Mouse (Mus musculus): Measurements from ENCODE around the gene 4921524J17Rik. TPM values are rescaled to one million over a fixed set of nuclear protein-coding genes. Genes with fewer than 3 reads are reported as not detected.

The 4921524J17Rik gene
- polyA plus RNA-seq, 1 experiment from 2014 or later = 63.7 TPM

DNA sequence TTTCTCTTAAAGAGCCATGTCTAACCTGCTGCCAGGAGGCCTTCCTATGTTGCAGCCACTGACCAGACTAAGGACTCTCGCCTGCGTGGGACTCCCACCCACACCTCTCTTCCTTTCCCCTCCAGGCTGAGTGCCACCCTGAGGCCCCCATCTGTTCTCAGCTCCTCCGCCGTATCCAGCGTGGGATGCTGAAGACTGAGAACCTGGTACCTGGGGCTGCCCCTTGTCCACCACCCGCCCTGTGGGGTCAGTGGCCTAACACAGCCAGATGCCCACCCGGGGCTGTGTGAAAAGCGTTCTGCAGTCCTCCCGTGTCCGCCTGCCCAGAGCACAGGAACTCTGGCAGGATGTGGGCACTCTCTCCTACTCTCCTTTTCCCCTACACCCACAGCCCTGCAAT lies 26.7 kb downstream of the 4921524J17Rik start:
- 58% methylated on average over 10 of the region's 10 CpGs for WGBS
- no peak overlapping the region for H3K4me3 ChIP-seq
- H3K27me3 ChIP-seq = no peaks in the 10 kb centered on the region
- ATAC-seq (replicated peaks; ENCODE audit: insufficient number of reproducible peaks, insufficient read depth, low FRiP score, low read depth) = no peak
- H3K9me3 ChIP-seq (replicated peaks) = no peaks in the 10 kb centered on the region
- H3K36me3 ChIP-seq = peaks cover 2% of the 10 kb centered on the region; the same call in 1 of the 2 replicates
- 0 out of 2 replicates have a peak overlapping the region, but pooled peaks have one; percentile 2 for H3K27ac ChIP-seq
- H3K9ac ChIP-seq = no peak overlapping the region
- H3K4me2 ChIP-seq = no peak overlapping the region
- H3K4me1 ChIP-seq (replicated peaks) = peaks cover 14% of the 10 kb centered on the region

DNA sequence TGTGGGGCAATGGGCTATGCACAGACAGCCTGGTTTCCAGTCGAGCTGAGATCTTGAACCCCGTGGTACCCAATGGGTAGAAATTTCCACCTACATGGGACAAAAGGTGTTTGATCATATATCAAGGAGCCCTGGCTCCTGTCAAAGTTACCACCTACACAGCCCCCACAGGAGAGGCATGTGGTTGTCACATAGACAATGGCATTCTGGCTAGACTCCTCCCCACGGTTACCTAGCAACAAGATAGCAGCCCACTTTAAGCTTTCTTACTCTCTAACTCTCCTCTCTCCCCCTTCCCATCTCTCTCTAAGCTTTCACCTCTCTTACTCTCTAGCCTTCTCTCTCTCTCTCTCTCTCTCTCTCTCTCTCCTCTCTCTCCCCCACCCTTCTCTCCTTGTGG lies 27.2 kb downstream of the 4921524J17Rik start:
- Histone ChIP-seq H3K27me3 (no peaks in the 10 kb centered on the region), H3K4me1 (replicated peaks) (peaks cover 14% of the 10 kb centered on the region), H3K4me3 (no peak overlapping the region), H3K27ac (0 out of 2 replicates have a peak overlapping the region, but pooled peaks have one; percentile 2), H3K9me3 (replicated peaks) (no peaks in the 10 kb centered on the region), H3K9ac (no peak overlapping the region), H3K4me2 (no peak overlapping the region), H3K36me3 (no peaks in the 10 kb centered on the region; the same call in 1 of the 2 replicates)
- WGBS = 26% methylated on average over 3 of the region's 3 CpGs
- ATAC-seq (replicated peaks; ENCODE audit: insufficient number of reproducible peaks, insufficient read depth, low FRiP score, low read depth) = 0 out of 2 replicates have a peak, but pooled peaks have one; percentile 64

DNA sequence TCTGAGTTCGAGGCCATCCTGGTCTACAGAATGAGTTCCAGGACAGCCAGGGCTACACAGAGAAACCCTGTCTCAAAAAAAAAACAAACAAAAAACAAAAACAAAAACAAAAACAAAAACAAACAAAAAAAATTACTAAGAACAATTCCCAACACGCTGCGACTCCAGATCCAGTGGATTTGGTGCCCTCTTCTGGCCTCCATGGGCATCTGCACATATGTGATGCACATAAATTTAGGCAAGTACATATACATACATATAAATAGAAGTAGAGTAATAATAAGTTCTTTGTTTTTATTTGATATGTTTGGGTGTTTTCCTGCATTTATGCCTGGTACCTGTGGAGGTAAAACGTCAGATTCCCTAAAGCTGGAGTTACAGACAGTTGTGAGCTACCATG lies 34.1 kb downstream of the 4921524J17Rik start:
- Histone ChIP-seq H3K4me2 (no peak overlapping the region), H3K4me3 (no peak overlapping the region), H3K27me3 (no peaks in the 10 kb centered on the region), H3K9ac (no peak overlapping the region), H3K27ac (no peak overlapping the region), H3K4me1 (replicated peaks) (peaks cover 30% of the 10 kb centered on the region), H3K9me3 (replicated peaks) (no peaks in the 10 kb centered on the region), H3K36me3 (no peaks in the 10 kb centered on the region)
- no peak for ATAC-seq (replicated peaks; ENCODE audit: insufficient number of reproducible peaks, insufficient read depth, low FRiP score, low read depth)
- WGBS = 89% methylated on average over 4 of the region's 4 CpGs

DNA sequence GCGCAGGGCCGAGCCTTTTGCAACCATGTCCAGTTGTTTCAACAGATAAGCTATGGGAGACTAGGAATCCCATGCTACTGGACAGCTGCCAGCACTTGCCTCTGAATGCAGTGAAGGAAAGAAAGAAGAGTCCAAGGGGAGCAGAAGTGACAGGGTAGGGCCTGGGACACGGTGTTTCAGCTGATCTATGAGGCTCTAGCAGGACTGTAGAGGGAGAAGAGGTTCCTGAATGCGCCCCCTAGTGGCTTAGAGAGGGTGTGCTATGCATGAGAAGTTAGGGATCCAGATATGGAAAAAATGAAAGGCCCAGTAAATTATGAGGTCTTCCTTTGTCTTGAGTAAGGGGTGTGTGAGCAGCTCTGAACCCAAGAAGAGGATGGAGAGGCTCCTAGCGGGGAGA lies 35.1 kb downstream of the 4921524J17Rik start:
- no peak overlapping the region for H3K4me2 ChIP-seq
- no peaks in the 10 kb centered on the region for H3K27me3 ChIP-seq
- no peak overlapping the region for H3K27ac ChIP-seq
- no peaks in the 10 kb centered on the region for H3K36me3 ChIP-seq
- no peak overlapping the region for H3K4me3 ChIP-seq
- H3K9me3 ChIP-seq (replicated peaks) = no peaks in the 10 kb centered on the region
- peak; percentile 70; the same call in 1 of the 2 replicates for ATAC-seq (replicated peaks; ENCODE audit: insufficient number of reproducible peaks, insufficient read depth, low FRiP score, low read depth)
- peaks cover 30% of the 10 kb centered on the region for H3K4me1 ChIP-seq (replicated peaks)
- H3K9ac ChIP-seq = no peak overlapping the region
- 32% methylated on average over 5 of the region's 5 CpGs for WGBS

DNA sequence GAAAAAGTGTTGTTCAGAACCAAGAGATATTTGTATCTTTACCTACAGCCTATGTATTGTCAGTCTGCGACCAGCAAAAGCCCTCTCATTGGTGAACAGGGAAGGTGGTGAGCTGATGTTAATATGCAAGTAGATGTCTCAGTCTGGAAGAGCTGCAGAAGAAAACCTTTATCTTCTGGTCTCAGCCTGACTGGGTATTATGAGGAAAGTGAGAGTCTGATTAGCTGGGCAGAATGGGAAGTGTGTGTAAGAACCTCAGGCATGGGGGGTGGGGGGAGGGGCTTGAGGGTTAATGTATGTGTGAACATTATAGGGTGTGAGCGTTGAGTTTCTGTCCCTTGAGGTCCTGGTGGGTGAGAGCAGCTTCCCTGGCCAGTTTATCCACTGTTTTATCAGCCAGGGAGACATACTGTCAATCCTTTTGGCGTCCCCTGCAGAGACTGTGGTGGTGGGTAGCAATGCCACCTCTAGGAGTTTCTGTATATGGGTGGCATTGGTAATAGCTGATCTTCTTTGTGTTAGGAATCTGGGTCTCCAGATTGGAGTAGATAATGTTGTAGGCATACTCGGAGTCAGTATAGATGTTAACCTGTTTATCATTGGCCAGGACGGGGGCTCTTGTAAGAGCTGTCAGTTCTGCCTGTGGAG lies 36.1 kb downstream of the 4921524J17Rik start:
- Histone ChIP-seq H3K4me1 (replicated peaks) (peaks cover 30% of the 10 kb centered on the region), H3K36me3 (no peaks in the 10 kb centered on the region), H3K4me2 (no peak overlapping the region), H3K9ac (no peak overlapping the region), H3K4me3 (no peak overlapping the region), H3K27ac (no peak overlapping the region), H3K9me3 (replicated peaks) (no peaks in the 10 kb centered on the region), H3K27me3 (no peaks in the 10 kb centered on the region)
- no peak for ATAC-seq (replicated peaks; ENCODE audit: insufficient number of reproducible peaks, insufficient read depth, low FRiP score, low read depth)
- WGBS = 70% methylated on average over 5 of the region's 5 CpGs

DNA sequence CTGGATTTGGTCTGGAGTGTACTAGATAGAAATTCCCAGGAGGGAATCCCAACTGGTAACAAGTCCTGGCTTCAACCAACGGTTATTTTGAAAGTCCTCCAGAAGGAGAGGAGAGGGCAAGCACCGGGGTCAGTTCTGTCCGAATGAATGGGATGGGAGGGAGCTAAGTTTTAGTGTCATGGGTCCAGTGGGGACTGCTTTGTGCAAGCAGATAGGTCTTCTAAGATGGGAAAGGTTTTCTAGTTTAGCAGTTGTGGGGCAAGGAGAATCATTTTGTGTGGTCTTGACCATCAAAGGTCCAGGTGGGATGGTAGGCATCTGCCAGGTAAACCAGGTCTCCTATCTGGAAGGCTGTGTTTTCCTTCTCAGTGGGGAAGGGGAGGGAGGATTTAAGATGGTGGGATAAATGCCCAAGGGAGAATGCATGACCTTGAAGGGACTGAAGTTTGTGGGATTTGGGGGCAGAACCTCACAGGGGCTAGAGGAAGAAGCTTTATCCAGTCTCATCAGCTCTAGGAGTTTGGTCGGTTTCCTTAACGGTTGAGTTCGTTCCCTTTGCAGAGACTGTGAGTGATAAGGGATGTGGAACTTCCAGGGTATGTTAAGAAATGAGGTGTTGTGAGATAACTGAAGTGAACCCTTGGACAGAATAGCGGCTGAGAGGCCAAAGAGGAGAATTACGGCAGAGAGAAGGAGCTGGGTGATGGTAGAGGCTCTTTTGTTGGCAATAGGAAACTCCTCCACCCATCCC lies 36.8 kb downstream of the 4921524J17Rik start:
- 49% methylated on average over 8 of the region's 8 CpGs for WGBS
- H3K4me2 ChIP-seq = no peak overlapping the region
- no peak for ATAC-seq (replicated peaks; ENCODE audit: insufficient number of reproducible peaks, insufficient read depth, low FRiP score, low read depth)
- H3K27me3 ChIP-seq = no peaks in the 10 kb centered on the region
- H3K4me1 ChIP-seq (replicated peaks) = peaks cover 30% of the 10 kb centered on the region
- no peaks in the 10 kb centered on the region for H3K36me3 ChIP-seq
- H3K9ac ChIP-seq = no peak overlapping the region
- no peak overlapping the region for H3K4me3 ChIP-seq
- H3K9me3 ChIP-seq (replicated peaks) = no peaks in the 10 kb centered on the region
- no peak overlapping the region for H3K27ac ChIP-seq

DNA sequence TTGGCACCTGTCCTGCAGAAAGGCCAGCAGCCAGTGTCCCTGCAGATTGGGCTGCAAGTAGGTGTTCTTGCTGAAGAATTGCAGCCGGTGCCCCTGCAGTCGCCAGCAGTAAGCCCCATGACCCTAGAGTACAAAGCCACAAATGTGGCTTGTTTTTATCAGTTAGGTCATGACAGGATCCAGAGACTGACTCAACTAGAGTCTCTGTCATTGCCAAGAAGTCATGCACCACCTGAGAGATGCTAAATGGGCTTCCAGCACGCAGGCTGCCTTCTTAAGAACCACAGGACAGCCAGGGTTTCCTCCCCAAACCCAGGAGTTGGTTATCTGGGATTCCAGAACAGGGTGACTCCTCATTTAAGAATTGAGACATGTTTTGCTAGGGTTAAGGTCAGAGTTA lies 37.6 kb downstream of the 4921524J17Rik start:
- H3K9ac ChIP-seq = no peak overlapping the region
- no peak overlapping the region for H3K27ac ChIP-seq
- ATAC-seq (replicated peaks; ENCODE audit: insufficient number of reproducible peaks, insufficient read depth, low FRiP score, low read depth) = no peak
- no peak overlapping the region for H3K4me2 ChIP-seq
- H3K36me3 ChIP-seq = no peaks in the 10 kb centered on the region
- H3K4me1 ChIP-seq (replicated peaks) = peaks cover 30% of the 10 kb centered on the region
- H3K4me3 ChIP-seq = no peak overlapping the region
- 46% methylated on average over 3 of the region's 3 CpGs for WGBS
- no peaks in the 10 kb centered on the region for H3K27me3 ChIP-seq
- H3K9me3 ChIP-seq (replicated peaks) = no peaks in the 10 kb centered on the region

DNA sequence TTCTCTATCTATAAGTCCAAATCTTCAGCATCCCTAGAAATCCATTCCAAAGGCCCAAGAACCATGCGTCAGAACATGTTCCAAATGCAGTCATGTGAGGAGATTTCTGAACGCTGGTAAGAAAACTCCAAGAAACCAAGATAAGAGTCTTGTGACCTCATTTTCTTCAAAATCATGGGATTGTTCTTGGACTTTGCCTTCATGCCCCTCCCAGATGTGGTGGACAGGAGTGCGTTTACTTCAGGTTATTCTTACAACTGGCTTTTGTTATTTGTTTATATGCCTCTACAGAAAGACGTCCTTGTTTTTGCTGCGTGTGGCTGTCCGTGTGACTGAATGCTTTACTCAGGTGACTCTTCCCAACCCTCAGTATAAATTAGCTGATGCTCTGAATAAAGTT lies 39.4 kb downstream of the 4921524J17Rik start:
- WGBS = 82% methylated on average over 6 of the region's 6 CpGs
- H3K4me1 ChIP-seq (replicated peaks) = peaks cover 28% of the 10 kb centered on the region

DNA sequence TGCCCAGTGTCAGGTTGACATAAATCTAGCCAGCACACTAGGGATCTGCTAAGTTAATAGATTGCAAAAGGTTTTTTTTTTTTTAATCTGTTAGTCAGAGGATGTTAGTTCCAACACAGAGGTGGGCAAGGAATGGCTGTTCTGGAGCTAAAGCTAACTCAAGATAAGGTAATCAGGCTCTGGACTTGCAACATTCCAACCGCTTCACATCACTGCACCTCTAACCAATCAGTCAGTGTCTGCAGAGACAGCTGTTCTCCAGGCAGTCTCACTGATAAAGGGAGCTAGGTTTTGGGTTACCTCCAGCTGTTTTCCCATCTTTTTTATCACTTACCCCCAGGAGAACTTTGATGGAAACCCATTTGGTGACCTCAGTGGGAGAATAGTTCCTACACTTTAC lies 41.2 kb downstream of the 4921524J17Rik start:
- ATAC-seq (replicated peaks; ENCODE audit: insufficient number of reproducible peaks, insufficient read depth, low FRiP score, low read depth) = no peak
- 61% methylated on average over 1 of the region's 1 CpGs for WGBS
- H3K27ac ChIP-seq = no peak overlapping the region
- no peaks in the 10 kb centered on the region for H3K27me3 ChIP-seq
- no peak overlapping the region for H3K4me2 ChIP-seq
- H3K4me1 ChIP-seq (replicated peaks) = peaks cover 18% of the 10 kb centered on the region
- H3K9me3 ChIP-seq (replicated peaks) = no peaks in the 10 kb centered on the region
- H3K36me3 ChIP-seq = no peaks in the 10 kb centered on the region
- no peak overlapping the region for H3K9ac ChIP-seq
- no peak overlapping the region for H3K4me3 ChIP-seq

More for the DNA sequence above, 39.4 kb downstream of the 4921524J17Rik start:
- H3K4me2 ChIP-seq = no peak overlapping the region
- no peaks in the 10 kb centered on the region for H3K9me3 ChIP-seq (replicated peaks)
- H3K36me3 ChIP-seq = no peaks in the 10 kb centered on the region
- no peak overlapping the region for H3K9ac ChIP-seq
- no peak overlapping the region for H3K4me3 ChIP-seq
- no peak for ATAC-seq (replicated peaks; ENCODE audit: insufficient number of reproducible peaks, insufficient read depth, low FRiP score, low read depth)
- H3K27me3 ChIP-seq = no peaks in the 10 kb centered on the region
- no peak overlapping the region for H3K27ac ChIP-seq

DNA sequence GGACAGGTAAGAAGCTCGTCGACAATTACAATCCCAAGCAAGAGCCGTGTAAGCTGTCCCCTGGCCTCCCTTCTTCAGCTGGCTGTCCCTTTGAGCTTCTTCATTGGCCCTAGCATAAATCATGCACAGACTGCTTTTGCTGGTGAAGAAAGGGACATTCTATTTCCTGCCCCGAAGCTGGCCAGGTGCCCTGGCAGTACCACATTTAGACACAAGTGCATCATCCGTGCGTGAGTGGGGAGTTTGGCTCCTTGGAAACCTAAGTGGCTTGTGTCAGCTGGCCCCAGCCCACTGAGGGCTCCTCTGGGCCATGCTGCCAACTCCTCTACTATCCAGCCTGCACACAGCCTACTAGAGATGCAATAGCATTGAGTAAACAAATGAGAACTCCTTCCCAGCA lies 46.4 kb downstream of the 4921524J17Rik start, which contains the start of gene Mylk3:
Gene Mylk3, minus strand, starts transcription at position 141 of the 400 bp plus-strand sequence.
- H3K4me1 ChIP-seq (replicated peaks) = peaks cover 35% of the 10 kb centered on the region
- H3K36me3 ChIP-seq = no peaks in the 10 kb centered on the region
- no peak within 1 kb of the TSS for H3K4me3 ChIP-seq
- WGBS = 50% methylated on average over 6 of the region's 6 CpGs
- H3K27me3 ChIP-seq = no peaks in the 10 kb centered on the region
- H3K9ac ChIP-seq = no peak within 1 kb of the TSS
- peak; percentile 81; the same call in 1 of the 2 replicates for ATAC-seq (replicated peaks; ENCODE audit: insufficient number of reproducible peaks, insufficient read depth, low FRiP score, low read depth)
- H3K4me2 ChIP-seq = peak within 1 kb of the TSS; percentile 13; the same call in 1 of the 2 replicates
- no peaks in the 10 kb centered on the region for H3K9me3 ChIP-seq (replicated peaks)
- H3K27ac ChIP-seq = peak within 1 kb of the TSS; percentile 58

DNA sequence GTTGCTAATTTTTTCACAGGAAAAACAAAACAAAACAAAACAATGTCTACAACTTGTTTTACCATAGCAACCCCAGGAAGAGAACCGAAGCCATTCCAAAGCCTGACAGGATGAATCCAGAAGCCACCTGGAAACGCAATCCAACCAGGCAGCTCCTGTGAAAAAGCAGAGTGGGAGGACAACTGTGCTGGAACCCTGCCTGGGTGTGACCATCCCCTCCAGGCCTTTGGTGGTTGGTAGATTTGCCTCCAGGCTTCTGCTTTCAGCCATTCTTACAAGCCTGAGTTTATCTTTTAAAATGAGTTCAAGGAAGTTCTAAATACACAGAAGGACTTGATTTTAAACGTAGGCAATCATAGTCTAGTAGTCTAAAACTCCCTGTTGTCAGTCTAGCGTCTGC lies 50.7 kb downstream of the 4921524J17Rik start:
- no peak for ATAC-seq (replicated peaks; ENCODE audit: insufficient number of reproducible peaks, insufficient read depth, low FRiP score, low read depth)
- no peaks in the 10 kb centered on the region for H3K9me3 ChIP-seq (replicated peaks)
- no peaks in the 10 kb centered on the region for H3K27me3 ChIP-seq
- H3K36me3 ChIP-seq = no peaks in the 10 kb centered on the region
- peaks cover 61% of the 10 kb centered on the region for H3K4me1 ChIP-seq (replicated peaks)
- 45% methylated on average over 4 of the region's 4 CpGs for WGBS
- 0 out of 2 replicates have a peak overlapping the region, but pooled peaks have one; percentile 9 for H3K9ac ChIP-seq
- H3K4me3 ChIP-seq = no peak overlapping the region
- H3K4me2 ChIP-seq = no peak overlapping the region; the same call in 1 of the 2 replicates
- H3K27ac ChIP-seq = peak overlapping the region; percentile 94
